Mouse (Mus musculus) cerebellum, postnatal 4 days (tissue): ENCODE measurements around the gene Fbxo44.

Experiments
- DNase-seq, 2 experiments: peaks; one replicate each; pipeline ENCODE4 v3.0.0; 2022; ENCODE audit warnings: low spot score in 2 of 2, mixed read lengths in 1 of 2

The Fbxo44 gene

GRCm38 (mm10) chr4:148165551-148165950 lies 5.3 kb upstream of the Fbxo44 start:
- no peak for DNase-seq

- no peak for DNase-seq
These were observed 4.2 kb upstream of the Fbxo44 start for GRCm38 (mm10) chr4:148164461-148164860.

GRCm38 (mm10) chr4:148164002-148164439 lies 3.7 kb upstream of the Fbxo44 start:
- peak; percentile 63 to 71 for DNase-seq

GRCm38 (mm10) chr4:148159544-148160435 lies 492 bp downstream of the Fbxo44 start:
- DNase-seq, result peak; percentile 90 to 95

GRCm38 (mm10) chr4:148158436-148159348 lies 1.6 kb downstream of the Fbxo44 start:
- peak in 1 of 2 experiments; percentile 45 for DNase-seq

- peak in 1 of 2 experiments; percentile 60 for DNase-seq
These were observed 5.3 kb downstream of the Fbxo44 start for GRCm38 (mm10) chr4:148154982-148155381.

GRCm38 (mm10) chr4:148154006-148154405 lies 6.3 kb downstream of the Fbxo44 start:
- DNase-seq, result no peak

- no peak for DNase-seq
These were observed 7.7 kb downstream of the Fbxo44 start for GRCm38 (mm10) chr4:148152547-148152946.

GRCm38 (mm10) chr4:148151267-148152168 lies 8.8 kb downstream of the Fbxo44 start, which contains the start of gene Fbxo6:
Gene Fbxo6 (minus strand): TSS chr4:148152140.
- peak; percentile 77 to 81 for DNase-seq

- no peak for DNase-seq
These were observed 9.4 kb downstream of the Fbxo44 start for GRCm38 (mm10) chr4:148150953-148151266.

- no peak for DNase-seq
These were observed 10.0 kb downstream of the Fbxo44 start for GRCm38 (mm10) chr4:148150242-148150641.

- no peak for DNase-seq
These were observed 10.7 kb downstream of the Fbxo44 start for GRCm38 (mm10) chr4:148149540-148149939.

- no peak for DNase-seq
These were observed 12.6 kb downstream of the Fbxo44 start for GRCm38 (mm10) chr4:148147714-148148113.

GRCm38 (mm10) chr4:148143721-148144120 lies 16.6 kb downstream of the Fbxo44 start:
- no peak for DNase-seq

- DNase-seq, result peak; percentile 88 to 93
These were observed 19.9 kb downstream of the Fbxo44 start for GRCm38 (mm10) chr4:148140098-148141011.

- DNase-seq, result no peak
These were observed 20.6 kb downstream of the Fbxo44 start for GRCm38 (mm10) chr4:148139767-148140097.

- no peak for DNase-seq
These were observed 22.8 kb downstream of the Fbxo44 start for GRCm38 (mm10) chr4:148137503-148137902.

- DNase-seq, result no peak
These were observed 25.3 kb downstream of the Fbxo44 start for GRCm38 (mm10) chr4:148134988-148135387.

- peak in 1 of 2 experiments; percentile 50 for DNase-seq
These were observed 28.7 kb downstream of the Fbxo44 start for GRCm38 (mm10) chr4:148131497-148132081.
